Mouse (Mus musculus) liver, postnatal 0 days (tissue): Measurements from ENCODE around the gene Tsc2.

Source experiments
- CTCF ChIP-seq: sonication (generic); IDR thresholded peaks from 2 replicates; pipeline ENCODE4 v1.5.1; 2016; ENCODE audit warnings: antibody characterized with exemption, low read depth
- EP300 ChIP-seq: IDR thresholded peaks from 2 replicates; pipeline ENCODE4 v1.6.1; 2016; ENCODE audit warnings: antibody characterized with exemption, low read depth, mild to moderate bottlenecking

DNA sequence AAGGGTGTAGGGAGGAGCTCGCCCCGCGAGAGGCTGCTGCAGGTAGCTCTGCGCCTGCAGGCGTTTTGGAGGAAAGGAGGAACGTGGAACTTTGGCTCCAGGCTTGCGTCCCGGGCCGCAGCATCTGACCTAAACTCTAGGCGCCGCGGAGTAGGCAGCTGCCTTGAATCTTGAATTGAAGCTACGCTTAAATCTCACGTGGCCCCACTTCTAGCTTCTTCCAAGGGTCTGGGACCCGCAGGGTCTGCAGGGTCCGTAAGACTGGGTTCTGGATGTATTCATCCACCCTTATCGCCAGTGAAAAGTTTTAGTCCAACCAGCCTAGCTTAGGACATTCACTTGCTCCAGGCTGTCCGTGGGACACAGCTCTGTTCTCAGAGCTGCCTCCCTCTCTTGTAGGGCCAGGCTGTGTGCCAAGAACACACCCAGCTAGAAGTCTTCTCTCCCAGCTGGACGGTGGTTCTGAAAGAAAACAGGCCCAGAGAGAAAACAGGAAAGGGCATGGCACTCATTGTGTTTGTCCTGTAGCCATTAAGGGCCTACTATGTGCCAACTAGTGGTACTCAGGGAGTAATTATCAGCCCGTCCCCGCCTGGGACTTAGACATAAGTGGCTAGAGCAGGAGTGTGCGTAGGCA lies 501 bp upstream of the Tsc2 start:
- TF ChIP-seq EP300 (no peak), CTCF (no peak)
